Mouse (Mus musculus) adrenal gland, postnatal 10 days (tissue): Measurements from ENCODE around the gene Sez6l. TPM values are rescaled to one million over a fixed set of nuclear protein-coding genes. Genes with fewer than 3 reads are reported as not detected.

ENCODE experiments used
- DNase-seq: peaks from one replicate; pipeline ENCODE4 v3.0.0; 2021; ENCODE audit warnings: mixed read lengths
- total RNA-seq, 2 experiments: library from RNA; stranded (reverse); gene quantifications; 2 replicates each; pipeline ENCODE4 v1.2.3; 2021

The Sez6l gene
- total RNA-seq, 2 experiments from 2014 or later = 3.8 to 4.5 TPM

DNA sequence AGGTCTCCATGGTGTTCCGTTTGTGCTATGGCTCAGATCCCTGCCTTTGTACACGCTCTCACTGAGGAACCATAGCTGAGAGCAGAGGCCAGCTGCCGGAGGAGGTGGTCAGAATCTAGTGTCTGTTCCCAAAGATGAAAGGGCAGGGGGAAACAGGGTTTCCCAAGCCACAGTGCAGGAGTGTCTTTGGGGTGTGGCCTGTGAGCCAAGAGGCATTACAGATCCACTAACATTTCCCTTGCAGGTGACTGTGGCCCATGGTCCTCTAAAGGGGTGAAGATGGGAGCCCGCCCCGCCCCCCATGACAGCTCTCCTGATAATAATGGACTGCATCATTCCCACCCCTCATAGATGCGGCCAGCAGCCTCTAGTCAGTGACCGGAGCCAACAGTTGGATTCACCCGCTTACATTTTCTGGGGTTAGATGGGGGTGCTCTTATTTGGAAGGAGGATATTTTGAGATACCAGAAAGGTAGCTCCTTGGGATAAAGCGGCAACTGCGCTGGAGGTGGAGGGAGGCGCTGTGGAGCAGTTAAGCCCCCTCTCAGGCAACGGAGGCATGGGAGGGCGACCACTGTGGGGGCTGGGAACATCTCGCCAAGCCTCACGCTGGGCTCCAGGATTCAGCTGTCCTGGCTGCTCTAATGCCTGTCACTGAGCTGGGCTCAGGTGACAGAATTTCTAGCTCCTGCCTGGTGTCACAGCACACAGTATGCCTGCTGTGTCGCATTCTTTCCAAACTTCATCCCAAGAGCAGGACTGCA, 43.5 kb downstream of the Sez6l start:
- no peak for DNase-seq

DNA sequence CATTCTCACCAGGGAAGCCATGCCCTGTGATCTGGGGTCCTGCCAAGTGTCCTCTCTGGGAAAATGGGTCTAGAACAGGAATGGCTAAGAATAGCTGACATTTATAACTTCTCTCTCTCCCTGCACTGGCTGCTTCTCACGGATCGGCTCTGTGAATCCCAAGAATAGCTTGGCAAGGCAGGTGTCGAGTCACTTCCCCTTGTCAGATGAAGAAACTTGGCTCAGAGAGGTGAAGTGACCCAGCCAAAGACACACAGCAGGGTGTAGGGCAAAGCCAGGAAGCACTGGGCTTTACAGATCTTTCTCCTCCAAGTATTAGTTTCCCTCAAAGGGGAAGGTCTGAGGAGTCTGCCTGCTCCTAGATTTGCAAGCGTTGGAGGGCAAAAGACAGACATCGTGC, 44.1 kb downstream of the Sez6l start:
- no peak for DNase-seq

GRCm38 (mm10) chr5:112532210-112532609, 44.8 kb downstream of the Sez6l start:
- no peak for DNase-seq

DNA sequence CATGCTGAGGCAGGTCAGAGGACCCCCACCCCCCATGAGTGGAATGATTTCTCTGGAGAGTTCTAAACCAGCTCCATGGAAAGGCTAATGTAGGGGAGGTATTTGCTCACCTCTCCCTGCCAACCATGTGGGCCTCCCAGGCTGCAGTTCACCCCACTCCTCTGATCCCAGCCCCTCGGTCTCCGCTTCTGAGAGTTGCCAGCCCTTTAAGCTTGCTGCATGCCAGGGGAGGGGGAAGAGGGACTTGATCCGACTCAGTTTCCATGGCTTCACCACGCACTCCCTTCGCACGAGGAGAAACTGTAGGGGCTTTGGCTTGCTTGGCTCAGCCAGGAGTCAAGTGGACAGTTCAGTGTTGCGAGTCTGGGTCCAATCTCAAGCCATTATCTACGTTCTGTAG, 45.9 kb downstream of the Sez6l start:
- no peak for DNase-seq

DNA sequence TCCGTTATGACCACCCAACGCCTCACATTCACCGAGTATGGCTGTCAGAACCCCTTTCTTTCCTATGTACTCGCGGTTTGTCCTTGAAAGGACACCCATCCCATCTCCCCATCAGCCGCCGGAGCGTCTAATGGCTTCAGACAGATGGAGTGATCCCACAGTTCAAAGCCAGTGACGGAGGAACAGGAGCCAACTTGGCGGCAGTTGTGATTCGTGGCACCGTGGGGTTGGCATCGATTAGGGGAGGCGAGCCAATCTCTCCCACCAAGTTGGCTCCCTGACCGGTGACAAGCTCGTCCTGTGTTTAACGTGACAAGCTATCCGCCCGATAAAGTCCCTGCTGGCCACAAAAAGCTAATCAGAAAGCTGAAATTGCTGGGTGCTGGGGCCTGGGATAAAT, 50.0 kb downstream of the Sez6l start:
- no peak for DNase-seq

DNA sequence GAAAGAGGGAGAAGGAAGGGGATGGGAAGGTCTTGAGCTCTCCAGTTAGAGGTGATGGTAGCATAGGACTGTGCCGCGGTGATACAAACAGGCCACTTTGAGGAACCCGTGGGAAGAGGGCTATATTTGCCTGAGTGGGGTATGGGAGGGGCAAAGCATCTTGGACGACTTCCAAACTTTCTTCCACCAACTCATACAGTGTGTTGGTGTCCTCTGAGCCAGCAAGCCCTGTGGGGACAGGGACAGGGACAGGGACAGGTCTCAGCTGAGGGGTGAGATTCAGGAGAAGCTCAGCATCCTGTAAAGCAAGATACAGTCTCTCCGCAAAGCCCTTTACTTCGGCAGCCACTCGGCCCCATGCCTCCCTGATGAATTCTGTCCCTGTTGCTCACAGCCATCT, 50.5 kb downstream of the Sez6l start:
- no peak for DNase-seq

- DNase-seq = no peak
Measured at GRCm38 (mm10) chr5:112525980-112526379, 51.0 kb downstream of the Sez6l start.

DNA sequence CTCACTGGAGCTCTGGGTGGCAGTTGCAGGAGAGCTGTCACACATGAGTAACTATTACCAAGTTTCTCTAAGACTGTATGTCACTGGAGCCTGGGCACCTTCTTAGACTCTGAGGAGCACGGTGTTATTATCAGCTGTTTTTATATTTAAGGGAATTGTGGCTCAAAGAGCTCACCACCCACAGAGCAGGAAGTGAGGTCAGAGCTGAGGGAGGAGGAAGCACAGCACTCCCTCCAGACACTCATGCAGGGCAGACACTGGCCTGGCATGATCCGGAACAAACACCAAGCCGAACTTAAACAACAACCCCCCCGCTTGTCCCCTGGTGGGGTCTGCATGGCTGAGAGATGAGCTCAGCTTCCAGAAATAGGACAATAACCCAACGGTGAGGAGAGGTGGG, 51.7 kb downstream of the Sez6l start:
- no peak for DNase-seq

- DNase-seq = no peak
Measured at GRCm38 (mm10) chr5:112523796-112524195, 53.2 kb downstream of the Sez6l start.

- DNase-seq = no peak
Measured at GRCm38 (mm10) chr5:112523331-112523730, 53.7 kb downstream of the Sez6l start.

DNA sequence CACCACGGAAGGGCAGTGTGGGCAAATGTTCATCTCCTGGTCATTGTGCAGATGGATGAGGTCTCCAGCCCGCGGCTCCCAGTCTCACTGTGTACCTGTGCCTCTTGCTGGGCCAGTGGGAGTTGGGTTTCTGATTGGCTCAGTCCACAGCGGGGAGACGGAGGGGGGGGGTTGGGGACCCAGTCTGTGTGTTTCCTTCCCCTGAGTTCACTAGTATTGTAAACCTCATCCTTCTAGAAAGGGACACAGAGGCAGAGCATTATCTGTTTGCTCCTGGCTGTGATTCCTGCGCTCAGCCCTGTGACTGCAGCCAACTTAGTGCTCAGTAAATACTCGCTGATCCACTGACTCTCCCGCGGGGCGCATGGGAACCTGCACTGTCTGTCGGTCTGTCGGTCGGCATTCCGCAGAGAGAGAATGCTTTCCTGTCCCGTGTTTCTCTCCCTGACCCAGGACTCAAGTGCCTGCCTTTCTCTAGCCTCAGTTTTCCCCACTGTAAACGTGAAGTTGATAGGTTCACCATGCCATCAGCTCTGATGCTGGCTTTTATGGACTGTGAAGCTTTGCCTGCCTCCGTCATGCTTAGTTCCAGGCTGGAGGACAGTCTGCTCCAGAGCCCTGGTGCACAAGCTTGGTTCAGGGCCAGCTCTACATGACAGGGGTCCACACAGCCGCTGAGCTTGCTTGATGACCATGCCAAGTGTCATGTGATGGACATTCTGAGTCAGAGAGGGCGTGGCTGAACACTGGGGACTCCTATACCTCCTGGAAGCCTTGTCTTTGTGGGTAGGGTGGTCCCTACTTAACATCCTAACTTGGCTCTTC, 55.1 kb downstream of the Sez6l start:
- no peak for DNase-seq

DNA sequence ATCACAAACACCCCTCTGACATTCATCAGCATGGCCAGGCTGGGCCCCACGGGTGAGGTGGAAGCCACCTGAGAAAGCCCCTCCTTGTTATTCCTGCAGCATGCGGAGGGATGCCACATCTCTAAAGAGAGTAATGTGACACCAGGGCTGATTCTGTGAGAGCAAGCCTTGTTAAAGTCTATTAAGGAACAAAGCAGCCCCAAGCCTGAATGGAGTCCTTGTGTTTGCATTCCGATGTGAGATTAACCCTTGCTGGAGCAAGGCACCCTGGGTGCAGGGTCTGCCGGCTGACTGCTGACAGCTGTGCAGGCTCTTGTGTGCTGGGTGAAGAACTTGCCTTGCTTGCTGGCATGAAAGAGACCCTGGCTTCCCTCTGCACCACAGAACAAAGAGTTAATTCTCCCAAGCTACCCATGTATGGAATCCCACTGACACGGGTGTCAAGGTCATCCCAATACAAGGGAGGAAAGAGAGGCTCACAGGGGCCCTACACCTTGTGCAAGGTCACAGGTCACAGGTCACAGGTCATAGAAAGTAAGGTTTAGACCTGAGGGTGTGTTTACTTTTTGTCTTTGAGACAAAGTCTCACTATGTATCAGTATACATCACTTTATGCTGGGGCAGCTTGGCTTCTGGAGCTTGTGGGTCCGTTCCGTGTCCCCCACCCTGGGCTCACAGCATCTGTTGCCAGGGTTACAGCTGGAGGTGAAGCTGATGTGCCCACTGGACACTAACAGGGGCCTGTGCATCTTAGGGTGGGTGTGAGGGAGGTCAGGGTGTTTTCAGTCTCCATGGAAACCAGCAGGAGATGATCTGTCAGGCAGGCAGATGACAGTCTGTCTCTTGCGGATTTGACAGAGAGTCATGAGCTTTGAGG, 55.9 kb downstream of the Sez6l start:
- DNase-seq = no peak

- DNase-seq = no peak
Measured at GRCm38 (mm10) chr5:112518773-112519172, 58.2 kb downstream of the Sez6l start.

GRCm38 (mm10) chr5:112517454-112517853, 59.5 kb downstream of the Sez6l start:
- DNase-seq = no peak

DNA sequence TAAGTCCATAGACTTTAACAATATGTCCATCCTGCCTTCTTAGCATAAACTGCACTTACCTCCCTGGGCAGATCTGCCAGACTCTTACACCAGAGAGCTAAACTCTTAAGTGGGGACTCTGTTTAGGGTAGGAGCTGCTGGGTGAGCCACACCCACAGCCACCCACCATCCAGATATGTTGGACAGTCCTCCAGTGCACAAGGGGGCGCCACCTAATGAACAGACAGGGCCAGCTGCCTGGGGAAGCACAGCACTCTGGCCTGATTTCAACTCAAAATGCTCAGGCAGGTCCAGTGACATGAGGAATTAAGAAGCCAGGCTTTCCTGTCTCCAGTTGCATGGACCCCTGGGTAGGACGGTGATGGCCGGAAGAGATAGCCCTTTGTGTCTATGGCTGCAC, 60.5 kb downstream of the Sez6l start:
- no peak for DNase-seq

DNA sequence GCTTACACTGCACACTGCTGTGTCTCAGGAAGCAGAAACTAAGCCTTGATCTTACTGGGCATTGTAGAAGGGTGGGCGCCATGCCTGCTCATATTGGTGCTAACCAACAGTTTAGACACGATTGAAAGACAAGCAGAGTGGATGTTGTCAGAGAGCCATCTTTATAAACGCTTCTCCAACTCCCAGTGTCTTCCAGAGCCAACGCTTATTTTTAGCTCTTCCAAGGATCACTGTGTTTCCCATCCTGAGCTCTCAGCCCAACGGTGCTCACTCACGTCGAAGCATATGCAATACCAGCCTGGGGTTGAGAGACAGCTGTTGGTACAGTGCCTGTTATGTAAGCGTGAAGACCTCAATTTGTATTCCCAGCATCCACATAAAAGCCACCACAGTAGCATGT, 66.6 kb downstream of the Sez6l start:
- no peak for DNase-seq

- no peak for DNase-seq
Measured at GRCm38 (mm10) chr5:112509916-112510315, 67.1 kb downstream of the Sez6l start.

DNA sequence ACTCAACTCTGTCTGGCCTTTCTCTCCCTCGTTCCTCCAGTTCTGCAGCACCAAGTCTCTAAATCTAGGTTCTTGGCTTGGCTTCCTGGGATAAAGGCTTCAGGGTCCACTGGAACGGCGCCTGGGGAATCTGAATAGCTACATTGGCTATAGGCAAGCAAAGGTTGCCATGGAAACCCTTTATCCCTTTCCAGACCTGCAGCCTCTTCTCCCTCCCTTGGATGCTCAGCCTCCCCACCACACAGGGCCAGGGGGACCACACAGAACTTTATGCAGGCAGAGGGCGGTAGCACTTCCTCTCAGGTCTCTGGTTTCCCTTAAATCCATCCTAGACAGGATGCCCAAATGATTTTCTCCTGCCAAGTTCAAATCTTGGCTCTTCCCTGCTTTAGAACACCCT, 71.4 kb downstream of the Sez6l start:
- no peak for DNase-seq

DNA sequence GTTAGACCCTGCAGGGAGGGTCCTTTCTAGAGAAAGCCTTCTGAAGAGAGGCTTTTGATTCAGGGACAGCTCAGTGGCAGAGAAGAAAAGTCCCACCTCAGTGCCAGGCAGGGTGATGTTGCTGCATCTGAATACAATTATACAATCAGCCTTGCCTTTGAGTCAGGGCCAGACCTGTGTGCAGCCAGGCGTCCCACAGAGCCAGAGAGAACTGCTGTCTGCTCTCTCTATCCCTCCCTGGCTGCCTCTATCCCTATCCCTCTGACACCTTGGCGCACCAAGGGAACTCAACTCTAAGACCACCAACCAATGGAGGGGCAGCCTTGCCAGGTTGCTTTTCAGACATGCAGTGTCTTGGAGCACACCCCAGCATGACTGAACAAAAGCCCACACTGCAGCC, 75.6 kb downstream of the Sez6l start:
- DNase-seq = no peak

DNA sequence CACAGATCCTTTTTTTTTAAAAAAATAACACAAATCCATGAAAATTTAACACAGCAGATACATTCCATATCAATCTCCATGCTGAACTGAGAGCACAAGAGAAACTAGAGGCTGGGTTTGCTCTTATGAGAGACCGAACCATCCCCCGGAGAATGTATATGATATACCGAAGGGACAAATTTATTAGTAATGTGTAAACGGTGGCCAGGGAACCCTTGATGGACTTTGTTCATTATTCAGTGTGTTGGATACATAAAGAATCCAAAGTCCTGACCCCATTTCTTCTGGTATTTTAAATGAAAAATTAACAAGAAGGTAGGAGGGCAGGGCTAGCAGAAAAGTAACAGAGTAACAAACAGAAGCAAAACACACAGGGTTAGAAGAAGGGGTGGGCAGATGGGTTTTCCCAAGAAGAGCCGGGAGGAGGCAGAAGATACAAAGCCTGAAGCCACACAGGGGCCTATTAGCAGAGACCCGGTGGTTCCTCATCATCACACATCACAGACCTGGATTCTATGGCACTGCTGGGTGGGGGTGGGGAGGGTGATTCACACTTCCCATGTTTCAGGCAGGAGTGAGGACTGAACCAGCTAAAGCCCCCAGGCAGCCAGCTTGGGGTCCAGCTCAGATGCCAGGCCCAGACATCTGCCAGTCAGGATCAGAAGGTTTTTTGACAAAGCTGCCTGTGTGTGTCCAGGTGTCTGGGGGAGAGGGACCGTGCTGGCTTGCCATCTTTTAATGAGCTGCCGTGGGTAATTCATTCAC, 76.9 kb downstream of the Sez6l start:
- no peak for DNase-seq

DNA sequence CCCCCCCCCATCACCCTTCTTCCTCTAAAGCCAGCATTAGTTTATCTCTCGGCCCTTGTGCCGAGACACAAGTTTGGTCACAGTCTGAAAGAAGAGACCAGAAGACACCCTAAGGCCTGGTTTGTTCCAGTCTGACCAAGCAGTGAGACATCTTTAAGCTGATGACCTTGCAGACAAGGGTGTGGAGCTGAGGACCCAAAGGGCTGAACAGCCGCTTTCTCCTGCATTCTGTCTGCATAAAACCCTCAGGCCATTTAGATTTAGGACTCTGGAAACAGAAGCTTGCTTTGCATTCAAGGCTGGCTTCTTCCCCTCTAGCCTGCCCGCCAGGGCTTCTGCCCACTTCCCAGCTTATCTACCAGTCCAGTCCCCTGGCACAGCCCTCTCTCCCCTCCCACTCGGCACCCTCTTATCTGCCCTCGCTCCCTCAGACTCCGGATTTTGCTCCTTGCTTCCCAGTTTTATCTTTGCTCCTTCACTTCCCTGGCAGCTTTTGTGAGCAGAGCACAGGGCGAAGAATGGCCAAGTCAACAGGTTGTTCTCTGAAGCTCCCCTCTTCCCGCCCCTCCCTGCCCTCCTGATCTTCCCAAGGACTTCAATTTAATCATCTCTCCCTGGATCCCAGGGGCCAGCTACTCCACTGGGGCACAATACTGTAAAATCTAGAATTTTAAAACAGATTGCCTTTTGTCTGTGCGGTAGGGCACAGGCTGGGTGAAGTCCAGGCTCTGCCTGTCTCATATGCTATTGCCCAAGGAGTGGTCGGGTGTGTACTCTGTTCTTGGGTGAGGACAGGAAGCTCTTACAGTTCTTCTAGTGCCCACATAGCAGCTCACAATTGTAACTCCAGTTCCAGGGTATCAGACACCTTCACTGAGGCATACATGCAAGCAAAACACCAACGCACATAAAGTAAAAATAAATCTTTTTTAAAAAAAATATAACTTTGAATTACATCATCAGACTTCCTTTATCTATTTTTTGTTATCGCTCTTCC, 77.8 kb downstream of the Sez6l start:
- no peak for DNase-seq
